Mouse (Mus musculus) heart, postnatal 0 days (tissue): ENCODE measurements around the gene Pld5.

ENCODE experiments used
- CTCF ChIP-seq: IDR thresholded peaks from 2 replicates; pipeline ENCODE4 v1.5.1; 2016; ENCODE audit warnings: antibody characterized with exemption, control low read depth, low read depth
- EP300 ChIP-seq: IDR thresholded peaks from 2 replicates; pipeline ENCODE4 v1.6.1; 2016; ENCODE audit warnings: antibody characterized with exemption, low read depth

DNA sequence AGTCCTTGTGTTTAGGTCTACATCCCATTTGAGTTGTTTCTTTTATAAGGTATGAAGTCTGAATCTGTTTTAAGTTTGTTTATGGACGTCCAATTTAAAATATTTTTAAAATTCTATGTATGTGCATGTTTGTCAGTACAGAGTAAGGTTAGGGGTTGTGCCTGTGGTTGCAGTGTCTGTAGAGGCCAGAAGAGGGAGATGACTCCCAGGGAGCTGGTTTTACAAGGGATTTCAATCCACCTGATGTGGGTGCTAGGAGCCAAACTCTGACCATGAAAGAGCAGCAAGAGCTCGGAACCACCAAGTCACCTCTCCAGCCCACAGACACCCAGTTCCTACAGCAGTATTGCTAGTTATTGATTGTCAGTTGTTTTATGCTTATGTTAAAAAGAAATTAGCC is 266.7 kb downstream of the Pld5 start:
- no peak for TF ChIP-seq EP300
- no peak for TF ChIP-seq CTCF
